Mouse (Mus musculus) B cell, adult (primary cell): Measurements from ENCODE around the gene 2410141K09Rik. TPM values are rescaled to one million over a fixed set of nuclear protein-coding genes. Genes with fewer than 3 reads are reported as not detected.

Source experiments
- total RNA-seq: library from RNA; stranded (reverse); gene quantifications from 4 replicates; pipeline ENCODE4 v1.2.4, GENCODE M21; 2023; ENCODE audit not compliant: inconsistent age

The 2410141K09Rik gene
- not detected in 4 replicates for total RNA-seq

DNA sequence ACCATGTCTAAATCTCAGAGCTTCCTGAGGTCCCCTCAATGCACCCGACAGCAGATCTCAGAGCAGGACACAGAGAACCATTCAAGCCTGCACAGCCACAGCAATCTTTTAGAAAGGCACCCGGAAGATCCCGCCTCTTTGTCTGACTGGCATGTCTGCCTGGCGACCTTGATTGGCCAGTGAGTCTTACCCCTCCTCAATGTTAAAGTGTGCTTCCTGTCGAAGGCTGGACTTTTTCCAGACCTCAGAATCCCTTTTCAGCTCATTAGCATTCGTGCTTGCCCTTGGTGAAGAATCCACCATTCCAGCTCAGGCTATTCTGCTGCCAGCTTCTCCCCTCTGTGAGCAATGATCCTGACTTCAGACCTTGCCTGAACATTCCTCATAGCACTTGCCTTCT is at the start of gene 2410141K09Rik:
Gene 2410141K09Rik (minus strand): TSS at position 101 of the 400 bp plus-strand sequence.

Other genes starting within 250 kb of the 2410141K09Rik start
- gene Gm10772, start 213.5 kb downstream of the 2410141K09Rik start, total RNA-seq, result not detected in 4 replicates